Mouse (Mus musculus) ES-Bruce4 (cell line): ENCODE measurements around the gene Glb1l.
"Not testable (repeated sequence)": the region's sequence is repeated elsewhere in the genome, so short reads cannot be mapped to it uniquely, and the experiment has no call there.

Experiments
- CTCF ChIP-seq: IDR thresholded peaks from one replicate; pipeline ENCODE4 v1.8.1; 2011; ENCODE audit warnings: low read depth, low read length
- POLR2A ChIP-seq: IDR thresholded peaks from one replicate; pipeline ENCODE4 v1.8.1; 2011; ENCODE audit warnings: low read length; ENCODE audit not compliant: insufficient read depth

GRCm38 (mm10) chr1:75232489-75232888 lies 21.9 kb upstream of the Glb1l start:
- not testable (repeated sequence) for TF ChIP-seq POLR2A
- peak; percentile 15 for TF ChIP-seq CTCF
